Mouse (Mus musculus) thymus, postnatal 10 days (tissue): ENCODE data around the gene Nfix.

ENCODE experiments used
- DNase-seq, 2 experiments: peaks; one replicate each; pipeline ENCODE4 v3.0.0; 2021; ENCODE audit warnings: low spot score in 2 of 2

The Nfix gene

GRCm38 (mm10) chr8:84767221-84767620 lies 32.9 kb downstream of the Nfix start:
- DNase-seq = no peak

GRCm38 (mm10) chr8:84766422-84766821 lies 33.7 kb downstream of the Nfix start:
- no peak for DNase-seq

GRCm38 (mm10) chr8:84765629-84766028 lies 34.5 kb downstream of the Nfix start:
- no peak for DNase-seq

- no peak for DNase-seq
Observed at GRCm38 (mm10) chr8:84764870-84765495, 35.2 kb downstream of the Nfix start.

GRCm38 (mm10) chr8:84764100-84764499 lies 36.0 kb downstream of the Nfix start:
- no peak for DNase-seq

GRCm38 (mm10) chr8:84760901-84761300 lies 39.2 kb downstream of the Nfix start:
- no peak for DNase-seq

GRCm38 (mm10) chr8:84760405-84760805 lies 39.7 kb downstream of the Nfix start:
- no peak for DNase-seq

GRCm38 (mm10) chr8:84759718-84760117 lies 40.4 kb downstream of the Nfix start:
- DNase-seq = no peak

GRCm38 (mm10) chr8:84759126-84759525 lies 41.0 kb downstream of the Nfix start:
- no peak for DNase-seq

GRCm38 (mm10) chr8:84758308-84758707 lies 41.8 kb downstream of the Nfix start:
- DNase-seq = no peak

- DNase-seq = no peak
Observed at GRCm38 (mm10) chr8:84757501-84757900, 42.6 kb downstream of the Nfix start.

GRCm38 (mm10) chr8:84752734-84753582 lies 47.2 kb downstream of the Nfix start:
- DNase-seq = no peak

GRCm38 (mm10) chr8:84749519-84749918 lies 50.6 kb downstream of the Nfix start:
- DNase-seq = no peak

- peak; percentile 19 to 50 for DNase-seq
Observed at GRCm38 (mm10) chr8:84745032-84745925, 54.9 kb downstream of the Nfix start.

- no peak for DNase-seq
Observed at GRCm38 (mm10) chr8:84743517-84744420, 56.4 kb downstream of the Nfix start.

- no peak for DNase-seq
Observed at GRCm38 (mm10) chr8:84743054-84743415, 57.1 kb downstream of the Nfix start.

GRCm38 (mm10) chr8:84742171-84743053 lies 57.7 kb downstream of the Nfix start:
- DNase-seq = no peak

GRCm38 (mm10) chr8:84740895-84741843 lies 59.0 kb downstream of the Nfix start:
- no peak for DNase-seq

- no peak for DNase-seq
Observed at GRCm38 (mm10) chr8:84739401-84739742, 60.8 kb downstream of the Nfix start.
